Mouse (Mus musculus) midbrain, embryonic 15.5 days (tissue): ENCODE measurements at regions not wholly inside any gene's neighbourhood (a gene's known extent, or its start where the extent isn't known, plus 50 kb on each side); places are given as distances from the start of the nearest gene placed in this dataset.

Experiments
- ATAC-seq: fragments of 200-750 bp; cut with Nextera tagmentation; replicated peaks from 2 replicates; pipeline ENCODE4 v1.8.0; 2017; ENCODE audit warnings: moderate TSS enrichment
- H3K27ac ChIP-seq: fragments of 300-500 bp; sonication (generic); 2 replicates; pipeline ENCODE4 v1.5.1; 2015; ENCODE audit warnings: mild to moderate bottlenecking, inconsistent platforms
- H3K27me3 ChIP-seq: fragments of 300-500 bp; sonication (generic); replicated peaks from 2 replicates; pipeline ENCODE4 v1.6.1; 2015; ENCODE audit warnings: inconsistent platforms
- H3K36me3 ChIP-seq: fragments of 300-500 bp; sonication (generic); replicated peaks from 2 replicates; pipeline ENCODE4 v1.6.1; 2015; ENCODE audit warnings: inconsistent platforms
- H3K4me1 ChIP-seq: fragments of 300-500 bp; sonication (generic); 2 replicates; pipeline ENCODE4 v1.6.1; 2015; ENCODE audit warnings: inconsistent platforms
- H3K4me2 ChIP-seq: fragments of 300-500 bp; sonication (generic); 2 replicates; pipeline ENCODE4 v1.6.1; 2015; ENCODE audit warnings: inconsistent platforms, mild to moderate bottlenecking, moderate library complexity
- H3K4me3 ChIP-seq: fragments of 300-500 bp; sonication (generic); 2 replicates; pipeline ENCODE4 v1.5.1; 2015; ENCODE audit warnings: mild to moderate bottlenecking, inconsistent platforms
- H3K9ac ChIP-seq: fragments of 300-500 bp; sonication (generic); 2 replicates; pipeline ENCODE4 v1.6.1; 2015; ENCODE audit warnings: mild to moderate bottlenecking, inconsistent platforms
- H3K9me3 ChIP-seq: fragments of 300-500 bp; sonication (generic); 2 replicates; pipeline ENCODE4 v1.6.1; 2016; ENCODE audit warnings: inconsistent platforms
- WGBS: fragments of 180-500 bp; shearing (Covaris S2); methylation state at CpG from one replicate; pipeline ENCODE4 v1.1.7; 2015; ENCODE audit warnings: mixed read lengths; 5-methylcytosine and 5-hydroxymethylcytosine counted together

GRCm38 (mm10) chr10:21762516-21762915 is 119.5 kb upstream of the Sgk1 start:
- WGBS, result 86% methylated on average over 5 of the region's 5 CpGs

DNA sequence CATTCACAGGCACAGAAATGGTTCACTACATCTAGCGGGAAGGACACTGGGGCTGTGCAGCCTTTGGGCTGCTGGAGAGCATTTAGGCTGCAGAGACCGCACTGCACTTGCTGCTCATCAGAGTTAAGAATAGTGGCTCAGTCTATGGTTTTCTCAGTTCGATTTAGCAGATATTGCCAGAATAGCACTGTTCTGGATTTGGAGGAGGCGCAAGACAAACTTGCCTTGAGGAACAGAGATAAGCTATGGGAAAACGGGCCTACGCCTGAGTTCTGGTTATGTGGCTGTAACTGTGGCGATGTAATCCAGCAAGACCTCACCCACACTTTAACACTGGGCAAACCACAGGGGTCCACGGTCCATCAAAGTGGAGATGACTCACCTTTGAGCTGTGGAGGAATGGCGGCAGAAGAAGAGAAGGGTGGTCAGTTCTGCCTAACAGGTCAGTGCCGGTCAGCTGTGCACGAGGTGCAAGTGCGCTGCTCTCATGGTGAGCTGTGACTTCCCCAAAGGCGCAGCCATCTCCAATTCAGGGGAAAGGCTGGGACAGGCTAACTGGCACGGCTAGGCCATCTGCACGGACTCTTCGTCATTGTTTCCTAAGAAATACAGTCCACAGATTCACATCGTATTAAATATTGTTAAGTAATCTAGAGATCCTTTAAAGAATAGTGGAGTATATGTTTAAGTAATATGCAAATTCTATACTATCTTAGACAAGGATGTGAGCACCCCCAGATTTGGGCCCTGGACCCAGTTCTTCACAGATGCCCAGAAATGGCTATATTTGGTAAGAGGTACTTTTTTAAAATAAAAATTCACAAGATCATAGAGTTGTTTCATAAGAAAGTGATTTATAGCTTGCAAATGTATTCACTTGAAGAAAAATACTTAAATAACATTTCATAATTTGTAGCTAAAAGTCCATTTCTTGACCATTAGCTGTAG is 118.7 kb upstream of the Sgk1 start:
- Histone ChIP-seq H3K27me3 (no peaks in the 10 kb centered on the region), H3K9me3 (no peaks in the 10 kb centered on the region), H3K9ac (no peak overlapping the region), H3K27ac (no peak overlapping the region), H3K4me1 (no peaks in the 10 kb centered on the region), H3K36me3 (no peaks in the 10 kb centered on the region), H3K4me2 (no peak overlapping the region), H3K4me3 (no peak overlapping the region)
- WGBS, result 94% methylated on average over 17 of the region's 17 CpGs
- no peak for ATAC-seq

More at GRCm38 (mm10) chr10:21762516-21762915, 119.5 kb upstream of the Sgk1 start:
- Histone ChIP-seq H3K27me3 (no peaks in the 10 kb centered on the region), H3K4me1 (no peaks in the 10 kb centered on the region), H3K36me3 (no peaks in the 10 kb centered on the region), H3K9ac (no peak overlapping the region), H3K9me3 (no peaks in the 10 kb centered on the region), H3K27ac (no peak overlapping the region), H3K4me2 (no peak overlapping the region), H3K4me3 (no peak overlapping the region)
- ATAC-seq, result no peak

DNA sequence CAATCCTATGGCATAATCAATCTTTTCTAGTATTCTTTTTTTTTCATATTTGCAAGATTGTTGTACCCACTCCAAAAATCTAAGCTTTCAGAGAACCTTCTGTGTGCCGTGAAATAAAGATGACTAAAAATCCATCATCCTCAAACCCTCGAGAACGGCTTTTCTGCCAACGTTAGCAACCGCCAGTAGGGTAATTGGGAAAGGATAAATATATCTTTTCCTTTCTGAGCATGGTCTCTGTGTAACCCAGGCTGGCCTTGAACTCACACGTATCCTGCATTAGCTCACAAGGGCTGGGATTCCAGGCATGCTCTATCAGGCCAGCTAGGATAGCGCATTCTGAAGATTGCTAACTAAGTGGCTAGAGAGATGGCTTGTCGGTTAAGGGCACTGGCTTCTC is 117.9 kb upstream of the Sgk1 start:
- H3K4me1 ChIP-seq, result no peaks in the 10 kb centered on the region
- no peaks in the 10 kb centered on the region for H3K27me3 ChIP-seq
- H3K27ac ChIP-seq, result no peak overlapping the region
- H3K9ac ChIP-seq, result no peak overlapping the region
- no peaks in the 10 kb centered on the region for H3K9me3 ChIP-seq
- H3K4me2 ChIP-seq, result no peak overlapping the region
- no peaks in the 10 kb centered on the region for H3K36me3 ChIP-seq
- ATAC-seq, result no peak
- 93% methylated on average over 8 of the region's 8 CpGs for WGBS
- no peak overlapping the region for H3K4me3 ChIP-seq

DNA sequence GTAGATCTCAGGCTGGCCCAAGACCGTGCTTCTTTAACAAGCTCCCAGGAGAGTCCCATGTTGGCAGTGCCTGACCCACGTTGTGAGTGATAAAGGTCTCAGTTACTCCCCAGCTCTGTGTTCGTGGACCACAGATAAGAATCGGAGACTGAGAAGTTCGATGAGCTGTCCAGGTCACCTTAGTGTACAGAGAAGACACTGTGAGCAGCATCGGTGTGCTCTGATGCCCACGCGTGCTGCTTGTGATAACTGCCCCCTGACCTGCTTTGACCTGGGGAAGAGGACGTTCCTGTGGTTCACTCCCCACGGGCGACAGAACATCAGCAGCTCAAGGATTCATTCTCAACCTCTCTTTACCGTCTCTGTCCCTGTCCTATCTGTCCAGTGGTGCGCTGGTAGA is 117.1 kb upstream of the Sgk1 start:
- ATAC-seq, result no peak
- no peaks in the 10 kb centered on the region for H3K36me3 ChIP-seq
- H3K27ac ChIP-seq, result no peak overlapping the region
- H3K4me1 ChIP-seq, result no peaks in the 10 kb centered on the region
- no peak overlapping the region for H3K4me3 ChIP-seq
- H3K4me2 ChIP-seq, result no peak overlapping the region
- no peaks in the 10 kb centered on the region for H3K27me3 ChIP-seq
- 82% methylated on average over 13 of the region's 13 CpGs for WGBS
- H3K9me3 ChIP-seq, result no peaks in the 10 kb centered on the region
- no peak overlapping the region for H3K9ac ChIP-seq

DNA sequence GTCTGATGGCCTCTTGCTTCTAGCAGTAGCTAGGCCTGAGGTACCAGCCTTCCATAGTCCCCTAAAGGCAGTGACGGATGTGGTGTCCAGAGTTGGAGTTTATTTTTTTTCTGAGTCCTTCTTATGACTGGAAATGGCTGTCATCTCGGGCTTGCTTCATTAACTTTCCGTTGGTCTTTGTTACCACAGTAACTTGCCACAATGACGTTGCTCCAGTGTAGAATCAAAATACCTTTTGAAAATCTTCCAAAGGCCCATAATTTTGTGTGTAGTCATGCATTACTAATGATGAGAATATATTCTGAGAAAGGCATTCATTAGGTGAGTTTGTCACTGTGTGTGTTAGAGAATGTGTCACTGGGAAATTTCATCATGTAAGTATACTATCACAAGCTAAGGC is 108.4 kb upstream of the Sgk1 start:
- 69% methylated on average over 4 of the region's 4 CpGs for WGBS
- no peak overlapping the region for H3K4me2 ChIP-seq
- H3K4me1 ChIP-seq, result peaks cover 12% of the 10 kb centered on the region
- no peaks in the 10 kb centered on the region for H3K27me3 ChIP-seq
- no peak overlapping the region for H3K27ac ChIP-seq
- H3K9me3 ChIP-seq, result 0 out of 2 replicates have a peak, but pooled peaks cover 3% of the 10 kb centered on the region
- no peaks in the 10 kb centered on the region for H3K36me3 ChIP-seq
- H3K4me3 ChIP-seq, result no peak overlapping the region
- no peak for ATAC-seq
- H3K9ac ChIP-seq, result no peak overlapping the region

GRCm38 (mm10) chr10:21775441-21775840 is 106.5 kb upstream of the Sgk1 start:
- H3K36me3 ChIP-seq, result no peaks in the 10 kb centered on the region
- H3K27ac ChIP-seq, result no peak overlapping the region
- H3K4me2 ChIP-seq, result no peak overlapping the region
- 0 out of 2 replicates have a peak, but pooled peaks cover 3% of the 10 kb centered on the region for H3K9me3 ChIP-seq
- no peak for ATAC-seq
- H3K4me3 ChIP-seq, result no peak overlapping the region
- no peak overlapping the region for H3K9ac ChIP-seq
- H3K4me1 ChIP-seq, result peaks cover 12% of the 10 kb centered on the region
- H3K27me3 ChIP-seq, result no peaks in the 10 kb centered on the region
- WGBS, result 83% methylated on average over 5 of the region's 5 CpGs

DNA sequence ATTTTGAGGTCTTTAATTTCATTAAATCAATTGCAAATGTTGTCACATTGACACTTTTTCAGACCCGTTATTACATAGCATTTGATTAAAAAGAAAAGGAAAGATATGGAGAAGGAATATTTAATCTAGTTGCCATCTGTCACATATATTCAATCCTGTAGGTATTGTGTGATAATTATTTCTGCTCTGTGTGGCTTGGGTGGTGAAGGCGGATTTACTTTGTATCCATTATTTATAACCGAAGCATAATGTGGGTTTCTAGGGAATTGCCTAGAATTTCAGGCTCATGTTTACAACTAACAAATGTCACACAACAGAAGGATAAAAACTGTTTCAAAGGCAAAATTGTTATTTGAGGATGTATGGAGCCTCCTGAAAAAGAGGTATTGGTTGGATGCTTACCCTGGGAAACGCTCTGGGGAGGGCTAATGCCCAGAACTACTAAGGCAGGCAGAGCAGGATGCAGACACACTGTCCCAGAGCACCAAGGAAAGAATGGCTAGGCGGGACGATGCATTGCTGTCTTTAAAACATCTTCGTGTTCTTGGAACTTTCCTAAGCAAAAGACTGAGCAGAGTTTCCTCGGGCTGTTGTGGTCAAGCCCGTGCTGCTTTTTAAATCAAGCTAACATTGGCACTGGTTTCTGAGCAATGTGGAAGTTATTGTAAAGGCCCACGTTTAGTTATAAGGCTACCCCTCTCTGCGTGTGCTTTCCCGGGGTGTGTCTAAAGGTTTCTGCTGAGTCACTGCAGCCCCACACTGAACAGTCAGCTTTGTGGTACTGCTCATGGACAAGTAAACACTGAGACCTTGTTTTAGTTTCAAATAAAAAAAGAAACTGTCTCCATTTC is 105.8 kb upstream of the Sgk1 start:
- Histone ChIP-seq H3K9ac (no peak overlapping the region), H3K36me3 (no peaks in the 10 kb centered on the region), H3K27ac (no peak overlapping the region), H3K4me3 (no peak overlapping the region), H3K27me3 (no peaks in the 10 kb centered on the region), H3K9me3 (0 out of 2 replicates have a peak, but pooled peaks cover 1% of the 10 kb centered on the region), H3K4me2 (no peak overlapping the region), H3K4me1 (peaks cover 12% of the 10 kb centered on the region)
- peak; percentile 50; the same call in 1 of the 2 replicates for ATAC-seq
- 43% methylated on average over 12 of the region's 12 CpGs for WGBS

- 69% methylated on average over 8 of the region's 8 CpGs for WGBS
- H3K4me3 ChIP-seq, result no peak overlapping the region
- H3K27me3 ChIP-seq, result no peaks in the 10 kb centered on the region
- H3K27ac ChIP-seq, result no peak overlapping the region
- H3K9ac ChIP-seq, result no peak overlapping the region
- peaks cover 12% of the 10 kb centered on the region for H3K4me1 ChIP-seq
- no peak overlapping the region for H3K4me2 ChIP-seq
- no peaks in the 10 kb centered on the region for H3K36me3 ChIP-seq
- peak; percentile 3; the same call in 1 of the 2 replicates for ATAC-seq
- no peaks in the 10 kb centered on the region for H3K9me3 ChIP-seq
Observed at GRCm38 (mm10) chr10:21776762-21777080, 105.3 kb upstream of the Sgk1 start.

DNA sequence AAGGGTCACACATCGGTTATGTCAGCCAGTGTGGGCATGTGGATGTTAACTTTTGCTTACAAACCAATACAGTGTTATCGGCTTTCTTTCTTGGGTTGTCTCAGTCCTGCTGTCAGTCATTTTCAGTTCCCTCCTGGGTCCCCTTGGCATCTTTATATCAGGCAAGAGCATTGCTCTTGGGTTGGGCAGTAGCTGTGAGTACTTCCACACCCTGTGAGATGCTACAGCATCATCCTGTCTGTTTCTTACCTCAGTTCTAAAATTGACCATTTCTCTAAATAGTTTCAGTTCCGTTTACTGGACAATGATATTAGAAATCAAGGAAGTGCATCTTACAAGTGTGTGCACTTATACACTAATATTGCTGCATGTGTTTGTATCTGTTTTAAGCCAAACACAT is 104.9 kb upstream of the Sgk1 start:
- no peak overlapping the region for H3K9ac ChIP-seq
- H3K4me2 ChIP-seq, result no peak overlapping the region
- 88% methylated on average over 3 of the region's 3 CpGs for WGBS
- ATAC-seq, result 0 out of 2 replicates have a peak, but pooled peaks have one; percentile 30
- H3K4me1 ChIP-seq, result peaks cover 12% of the 10 kb centered on the region
- no peak overlapping the region for H3K4me3 ChIP-seq
- H3K27me3 ChIP-seq, result no peaks in the 10 kb centered on the region
- no peaks in the 10 kb centered on the region for H3K36me3 ChIP-seq
- H3K9me3 ChIP-seq, result no peaks in the 10 kb centered on the region
- H3K27ac ChIP-seq, result no peak overlapping the region

GRCm38 (mm10) chr10:21783478-21783877 is 98.5 kb upstream of the Sgk1 start:
- H3K4me3 ChIP-seq, result no peak overlapping the region
- no peaks in the 10 kb centered on the region for H3K4me1 ChIP-seq
- no peak overlapping the region for H3K9ac ChIP-seq
- H3K27ac ChIP-seq, result no peak overlapping the region
- no peaks in the 10 kb centered on the region for H3K9me3 ChIP-seq
- H3K4me2 ChIP-seq, result no peak overlapping the region
- no peaks in the 10 kb centered on the region for H3K27me3 ChIP-seq
- ATAC-seq, result no peak
- H3K36me3 ChIP-seq, result no peaks in the 10 kb centered on the region
- 91% methylated on average over 7 of the region's 7 CpGs for WGBS

GRCm38 (mm10) chr10:21785110-21785509 is 96.9 kb upstream of the Sgk1 start:
- H3K9ac ChIP-seq, result no peak overlapping the region
- no peaks in the 10 kb centered on the region for H3K27me3 ChIP-seq
- no peak for ATAC-seq
- no peak overlapping the region for H3K4me3 ChIP-seq
- H3K4me1 ChIP-seq, result no peaks in the 10 kb centered on the region
- no peak overlapping the region for H3K27ac ChIP-seq
- H3K36me3 ChIP-seq, result no peaks in the 10 kb centered on the region
- 42% methylated on average over 4 of the region's 4 CpGs for WGBS
- H3K9me3 ChIP-seq, result no peaks in the 10 kb centered on the region
- no peak overlapping the region for H3K4me2 ChIP-seq

DNA sequence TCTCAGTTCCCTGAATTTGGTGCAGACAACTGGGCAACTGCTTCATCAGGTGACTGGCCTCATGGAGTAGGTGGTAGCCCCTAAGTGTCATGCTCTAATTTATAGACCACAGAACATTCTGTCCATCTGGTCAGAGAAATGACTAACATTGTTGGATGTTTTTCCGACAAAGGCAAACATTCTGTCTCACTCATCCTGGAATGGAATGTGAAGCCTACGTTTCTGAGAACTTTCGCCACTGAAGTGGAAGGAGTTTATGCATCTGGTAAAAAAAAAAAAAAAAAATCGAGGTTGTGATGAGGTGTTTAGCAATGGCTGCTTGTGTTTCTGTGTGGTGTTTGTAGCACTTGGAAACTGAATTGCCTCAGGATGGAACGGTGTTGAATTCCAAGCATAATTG is 96.2 kb upstream of the Sgk1 start:
- Histone ChIP-seq H3K9ac (no peak overlapping the region), H3K4me1 (no peaks in the 10 kb centered on the region), H3K9me3 (no peaks in the 10 kb centered on the region), H3K4me2 (no peak overlapping the region), H3K27me3 (no peaks in the 10 kb centered on the region), H3K4me3 (no peak overlapping the region), H3K36me3 (no peaks in the 10 kb centered on the region), H3K27ac (no peak overlapping the region)
- no peak for ATAC-seq
- WGBS, result 83% methylated on average over 5 of the region's 5 CpGs
